Mouse (Mus musculus): ENCODE measurements around the gene Uox. TPM values are rescaled to one million over a fixed set of nuclear protein-coding genes. Genes with fewer than 3 reads are reported as not detected.
A peak's percentile ranks its signal among the peaks of the same experiment; 100 is the strongest.

Uox gene
- total RNA-seq, 2 experiments from 2014 or later = 0.32 TPM; not detected in 1

DNA sequence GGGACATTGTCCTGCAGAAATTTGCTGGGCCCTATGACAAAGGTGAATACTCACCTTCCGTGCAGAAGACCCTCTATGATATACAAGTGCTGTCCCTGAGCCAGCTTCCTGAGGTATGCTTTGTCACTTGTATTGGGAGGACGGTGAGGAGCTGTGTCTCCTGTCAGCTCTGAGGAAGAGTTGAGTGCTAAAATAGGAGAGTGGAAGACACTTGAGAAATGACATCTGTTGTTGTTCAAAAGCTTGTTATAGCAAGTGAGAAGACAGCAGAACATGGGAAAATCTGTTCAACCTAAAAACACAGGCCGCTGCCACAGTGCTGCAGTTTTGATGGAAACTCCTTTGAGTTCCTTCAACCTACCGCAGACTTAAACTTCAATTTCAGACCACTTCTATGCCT is 55.5 kb downstream of the Uox start:
- no peak for DNase-seq

DNA sequence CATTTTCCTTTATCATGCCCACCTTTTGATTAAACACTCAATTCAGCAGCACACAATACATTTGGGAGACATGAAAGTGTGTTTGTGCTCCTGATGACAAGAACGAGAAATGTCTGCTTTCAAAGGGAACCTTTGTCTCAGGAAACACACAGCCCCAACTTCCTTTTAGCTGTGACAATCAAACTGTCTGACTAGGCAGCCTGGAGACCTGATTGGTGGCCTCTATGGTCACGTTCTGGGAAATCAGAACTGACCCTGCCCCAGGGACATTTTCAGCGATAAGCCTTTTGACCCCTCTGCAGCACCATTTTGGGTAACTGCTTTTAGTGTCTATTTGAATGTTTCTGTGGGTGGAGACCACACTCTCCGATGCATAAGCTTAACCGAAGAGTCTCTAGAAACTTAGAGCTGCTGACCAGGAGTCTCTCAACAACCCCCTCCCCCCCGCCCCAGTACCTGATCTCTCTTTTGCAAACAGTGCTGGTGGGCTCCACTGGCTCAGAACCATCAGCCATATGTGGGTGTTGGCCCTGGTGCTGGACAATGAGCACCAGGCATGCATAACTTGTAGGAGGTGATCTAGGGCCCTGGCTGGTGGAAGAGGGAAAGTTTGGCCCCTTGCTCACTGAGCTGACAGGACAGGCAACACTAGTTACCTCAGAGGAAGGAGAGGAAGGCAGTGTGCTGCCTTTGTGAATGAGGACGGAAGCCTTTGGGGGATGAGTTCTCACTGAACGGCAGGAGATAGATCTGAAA is 58.2 kb downstream of the Uox start:
- no peak for DNase-seq

GRCm38 (mm10) chr3:146632506-146632905 is 62.3 kb downstream of the Uox start:
- no peak for DNase-seq

GRCm38 (mm10) chr3:146641818-146642427 is 71.7 kb downstream of the Uox start:
- DNase-seq = no peak

GRCm38 (mm10) chr3:146649311-146649894 is 79.2 kb downstream of the Uox start:
- DNase-seq = no peak

- DNase-seq = no peak
Measured at GRCm38 (mm10) chr3:146650716-146651115, 80.5 kb downstream of the Uox start.

DNA sequence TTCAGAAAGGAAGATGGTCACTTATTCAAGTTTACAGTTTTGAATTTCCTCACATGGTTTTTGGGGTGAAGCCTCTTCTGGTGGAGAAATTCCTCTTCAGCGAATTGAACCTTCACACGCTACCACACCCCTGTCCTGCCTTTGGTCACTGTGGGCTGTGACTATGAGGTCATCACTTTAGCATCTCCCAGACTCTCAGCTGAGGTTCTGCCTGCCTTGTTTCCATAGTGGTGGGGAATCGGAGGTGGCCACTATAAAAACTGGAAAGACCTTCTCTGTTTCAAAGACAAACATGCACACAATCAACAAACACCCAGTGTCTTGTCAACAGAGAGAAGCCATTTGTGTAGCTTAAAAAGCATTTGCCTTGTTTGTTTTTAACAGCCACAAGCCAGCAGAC is 81.0 kb downstream of the Uox start, which contains the start of gene 4930503B20Rik:
4930503B20Rik (minus strand) TSS at position 101 of the 400 bp plus-strand sequence.
- no peak for DNase-seq

DNA sequence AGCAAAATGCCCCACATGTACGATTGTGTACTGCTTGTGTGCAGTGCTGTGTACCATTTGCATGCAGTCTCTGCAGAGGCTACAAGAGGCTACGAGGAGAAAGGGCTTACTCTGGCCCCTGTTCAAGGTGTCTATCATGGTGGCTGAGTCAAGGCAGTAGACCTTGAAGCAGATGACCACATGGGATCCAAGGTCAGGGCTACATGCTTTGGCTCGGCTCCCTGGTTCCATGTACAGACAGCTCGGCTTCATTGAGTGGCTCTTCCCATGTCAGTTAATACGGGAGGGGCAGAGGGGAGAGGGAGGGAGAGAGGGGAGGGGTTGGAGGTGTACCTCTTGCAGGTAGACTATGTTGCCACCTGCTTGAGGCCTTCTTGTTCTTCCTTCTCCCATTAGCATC is 82.2 kb downstream of the Uox start:
- no peak for DNase-seq

GRCm38 (mm10) chr3:146653692-146654091 is 83.5 kb downstream of the Uox start:
- no peak for DNase-seq

- DNase-seq = no peak
Measured at GRCm38 (mm10) chr3:146655111-146655577, 84.9 kb downstream of the Uox start.

GRCm38 (mm10) chr3:146657433-146657832 is 87.2 kb downstream of the Uox start:
- DNase-seq = no peak

DNA sequence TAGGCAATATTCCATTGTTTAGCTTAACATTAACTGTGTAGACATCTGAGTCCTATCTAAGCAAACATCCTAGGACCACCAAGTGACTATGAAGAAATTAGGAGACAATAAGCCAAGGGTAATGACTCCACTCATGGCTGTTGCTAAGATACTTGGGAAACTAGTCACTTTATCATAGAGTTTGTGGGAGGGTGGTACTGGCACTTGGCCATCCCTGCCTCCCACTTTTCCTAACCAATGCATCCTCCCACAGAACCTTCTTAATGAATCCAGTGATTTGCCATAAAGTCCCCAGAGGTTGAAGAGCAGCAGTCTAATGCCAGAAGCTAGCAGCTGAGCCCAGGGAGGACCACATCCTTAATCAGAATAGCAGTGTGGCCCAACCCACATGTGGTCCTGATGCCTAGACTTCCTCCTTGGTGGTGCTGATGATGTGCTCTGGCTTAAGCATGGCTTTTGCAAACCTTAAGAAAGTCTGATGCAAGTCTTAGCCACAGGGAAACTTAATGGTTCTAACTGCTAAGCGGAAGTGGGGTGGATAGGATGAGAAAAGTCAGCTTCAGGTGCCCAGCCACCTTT is 87.9 kb downstream of the Uox start:
- DNase-seq = no peak

- DNase-seq = no peak
Measured at GRCm38 (mm10) chr3:146659321-146659720, 89.1 kb downstream of the Uox start.

GRCm38 (mm10) chr3:146661001-146661400 is 90.8 kb downstream of the Uox start:
- DNase-seq = no peak

- no peak for DNase-seq
Measured at GRCm38 (mm10) chr3:146661907-146662306, 91.7 kb downstream of the Uox start.

GRCm38 (mm10) chr3:146671121-146671520 is 100.9 kb downstream of the Uox start:
- peak; percentile 24 for DNase-seq

DNA sequence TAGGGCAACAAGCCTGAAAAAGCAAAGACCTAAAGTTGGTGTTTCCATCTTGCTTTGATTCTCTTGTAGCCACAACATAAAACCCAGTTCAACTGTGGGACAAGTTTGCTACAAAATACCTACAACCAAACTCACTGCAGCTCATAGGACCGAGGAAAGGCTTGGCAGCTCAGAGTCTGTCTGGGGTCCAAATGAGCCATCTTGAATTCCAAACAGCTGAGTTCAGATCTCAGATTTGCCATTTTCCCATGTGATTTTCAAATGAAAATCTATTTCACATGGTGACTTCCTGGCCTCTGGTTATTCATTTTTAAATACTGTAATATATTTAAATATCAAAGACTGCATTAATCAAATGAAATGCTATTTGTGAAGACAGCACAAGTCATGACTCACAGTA is 104.9 kb downstream of the Uox start:
- no peak for DNase-seq

GRCm38 (mm10) chr3:146676193-146676592 is 106.0 kb downstream of the Uox start:
- no peak for DNase-seq

- no peak for DNase-seq
Measured at GRCm38 (mm10) chr3:146679646-146680045, 109.4 kb downstream of the Uox start.

GRCm38 (mm10) chr3:146680625-146681024 is 110.4 kb downstream of the Uox start:
- DNase-seq = no peak

GRCm38 (mm10) chr3:146681696-146682095 is 111.5 kb downstream of the Uox start:
- no peak for DNase-seq
